Mouse (Mus musculus) MEL (cell line): ENCODE results near the gene Cacfd1. TPM values are rescaled to one million over a fixed set of nuclear protein-coding genes. Genes with fewer than 3 reads are reported as not detected.

ENCODE experiments used
- DNase-seq: peaks from one replicate; pipeline ENCODE4 v3.0.0; 2011; ENCODE audit warnings: low read depth, low spot score
- H3K27ac ChIP-seq: 2 replicates; pipeline ENCODE4 v1.5.1; 2012; ENCODE audit warnings: low read depth, mild to moderate bottlenecking, control low read depth, low read length, moderate library complexity; ENCODE audit not compliant: control insufficient read depth
- H3K27me3 ChIP-seq, 2 experiments: fragments of 150-350 bp in 1 of 2; sonication (generic) in 1 of 2; 2 replicates each; pipeline ENCODE4 v1.6.1; 2012; ENCODE audit warnings: low read length in 2 of 2, mild to moderate bottlenecking in 2 of 2, improper control_type of control experiment in 1 of 2, moderate library complexity in 1 of 2; ENCODE audit not compliant: insufficient read depth in 2 of 2, control insufficient read depth in 1 of 2
- H3K36me3 ChIP-seq, 2 experiments: 2 replicates each; pipeline ENCODE4 v1.6.1; 2012 to 2014; ENCODE audit warnings: low read length in 2 of 2, improper control_type of control experiment in 1 of 2, inconsistent platforms in 1 of 2, mild to moderate bottlenecking in 1 of 2; ENCODE audit not compliant: insufficient read depth in 2 of 2, control insufficient read depth in 1 of 2
- H3K4me1 ChIP-seq, 2 experiments: fragments of 150-350 bp in 1 of 2; sonication (generic) in 1 of 2; 2 replicates each; pipeline ENCODE4 v1.6.1; 2012; ENCODE audit warnings: low read length in 2 of 2, improper control_type of control experiment in 1 of 2, mild to moderate bottlenecking in 1 of 2; ENCODE audit not compliant: insufficient read depth in 2 of 2, control insufficient read depth in 1 of 2
- H3K4me3 ChIP-seq, 2 experiments: fragments of 150-350 bp in 1 of 2; sonication (generic) in 1 of 2; 2 replicates each; pipeline ENCODE4 v1.5.1; 2012; ENCODE audit warnings: low read depth in 2 of 2, low read length in 2 of 2, mild to moderate bottlenecking in 2 of 2, moderate library complexity in 2 of 2, control low read depth in 1 of 2, improper control_type of control experiment in 1 of 2; ENCODE audit not compliant: control insufficient read depth in 1 of 2, insufficient read depth in 1 of 2
- H3K79me2 ChIP-seq: 2 replicates; pipeline ENCODE4 v1.6.1; 2012; ENCODE audit warnings: mild to moderate bottlenecking, low read length, moderate library complexity; ENCODE audit not compliant: control insufficient read depth, poor library complexity, insufficient read depth
- H3K9ac ChIP-seq: 2 replicates; pipeline ENCODE4 v1.6.1; 2012; ENCODE audit warnings: low read depth, mild to moderate bottlenecking, control low read depth, low read length, moderate library complexity; ENCODE audit not compliant: control insufficient read depth, poor library complexity, severe bottlenecking
- H3K9me3 ChIP-seq: fragments of 150-350 bp; sonication (generic); replicated peaks from 2 replicates; pipeline ENCODE4 v1.6.1; 2012; ENCODE audit warnings: mild to moderate bottlenecking, low read length, improper control_type of control experiment, moderate library complexity; ENCODE audit not compliant: insufficient read depth
- CHD1 ChIP-seq: IDR thresholded peaks from 2 replicates; pipeline ENCODE4 v1.6.1; 2012; ENCODE audit warnings: low read depth, mild to moderate bottlenecking, inconsistent platforms, low read length, improper control_type of control experiment
- CHD2 ChIP-seq: IDR thresholded peaks from 2 replicates; pipeline ENCODE4 v1.6.1; 2011; ENCODE audit warnings: low read length, improper control_type of control experiment
- ETS1 ChIP-seq: IDR thresholded peaks from 2 replicates; pipeline ENCODE4 v1.6.1; 2012; ENCODE audit warnings: low read depth, mild to moderate bottlenecking, inconsistent platforms, low read length, improper control_type of control experiment, moderate library complexity
- GABPA ChIP-seq: IDR thresholded peaks from 2 replicates; pipeline ENCODE4 v1.6.1; 2012; ENCODE audit warnings: low read depth, mild to moderate bottlenecking, inconsistent platforms, low read length, improper control_type of control experiment, moderate library complexity
- GATA1 ChIP-seq: IDR thresholded peaks from 2 replicates; pipeline ENCODE4 v1.6.1; 2011; ENCODE audit warnings: low read depth, low read length, improper control_type of control experiment
- HCFC1 ChIP-seq: IDR thresholded peaks from 2 replicates; pipeline ENCODE4 v1.6.1; 2012; ENCODE audit warnings: low read depth, mild to moderate bottlenecking, inconsistent platforms, low read length, improper control_type of control experiment, moderate library complexity
- JUND ChIP-seq: IDR thresholded peaks from 2 replicates; pipeline ENCODE4 v1.6.1; 2011; ENCODE audit warnings: low read depth, mild to moderate bottlenecking, improper control_type of control experiment, low read length
- KAT2A ChIP-seq: conservative IDR thresholded peaks from 2 replicates; pipeline ENCODE4 v1.6.1; 2012; ENCODE audit warnings: low read depth, low read length, improper control_type of control experiment, inconsistent platforms
- MAFK ChIP-seq: IDR thresholded peaks from 2 replicates; pipeline ENCODE4 v1.6.1; 2011; ENCODE audit warnings: low read depth, mild to moderate bottlenecking, low read length, improper control_type of control experiment, borderline replicate concordance
- MAX ChIP-seq: IDR thresholded peaks from 2 replicates; pipeline ENCODE4 v1.6.1; 2011; ENCODE audit warnings: low read length, improper control_type of control experiment
- MAZ ChIP-seq: IDR thresholded peaks from 2 replicates; pipeline ENCODE4 v1.6.1; 2012; ENCODE audit warnings: low read depth, mild to moderate bottlenecking, inconsistent platforms, low read length, improper control_type of control experiment
- MYB ChIP-seq: IDR thresholded peaks from 2 replicates; pipeline ENCODE4 v1.6.1; 2011; ENCODE audit warnings: mild to moderate bottlenecking, low read depth, low read length, improper control_type of control experiment
- MYC ChIP-seq: IDR thresholded peaks from 2 replicates; pipeline ENCODE4 v1.6.1; 2011; ENCODE audit warnings: low read depth, mild to moderate bottlenecking, low read length, improper control_type of control experiment, moderate library complexity
- POLR2A ChIP-seq, 2 experiments: IDR thresholded peaks; 2 replicates each; pipeline ENCODE4 v1.6.1; 2011 to 2012; ENCODE audit warnings: low read length in 2 of 2, mild to moderate bottlenecking in 2 of 2, control low read depth in 1 of 2, improper control_type of control experiment in 1 of 2, low read depth in 1 of 2, moderate library complexity in 1 of 2; ENCODE audit not compliant: control insufficient read depth in 1 of 2, insufficient read depth in 1 of 2, poor library complexity in 1 of 2
- RAD21 ChIP-seq: IDR thresholded peaks from 2 replicates; pipeline ENCODE4 v1.6.1; 2011; ENCODE audit warnings: mild to moderate bottlenecking, low read depth, low read length, improper control_type of control experiment
- SMC3 ChIP-seq: IDR thresholded peaks from 2 replicates; pipeline ENCODE4 v1.6.1; 2011; ENCODE audit warnings: low read depth, low read length, improper control_type of control experiment
- TAL1 ChIP-seq: IDR thresholded peaks from 2 replicates; pipeline ENCODE4 v1.6.1; 2012; ENCODE audit warnings: mild to moderate bottlenecking, inconsistent platforms, low read length, moderate library complexity, mixed read lengths
- TBP ChIP-seq: IDR thresholded peaks from 2 replicates; pipeline ENCODE4 v1.8.0; 2011; ENCODE audit warnings: low read depth, low read length, improper control_type of control experiment
- TCF12 ChIP-seq: IDR thresholded peaks from 2 replicates; pipeline ENCODE4 v1.6.1; 2014; ENCODE audit warnings: low read depth, mild to moderate bottlenecking, inconsistent platforms, low read length, improper control_type of control experiment, moderate library complexity
- USF2 ChIP-seq, 2 experiments: IDR thresholded peaks; 2 replicates each; pipeline ENCODE4 v1.6.1; 2011 to 2012; ENCODE audit warnings: improper control_type of control experiment in 2 of 2, low read length in 2 of 2, borderline replicate concordance in 1 of 2, inconsistent platforms in 1 of 2, low read depth in 1 of 2, mild to moderate bottlenecking in 1 of 2; ENCODE audit not compliant: insufficient read depth in 1 of 2
- ZC3H11A ChIP-seq: IDR thresholded peaks from 2 replicates; pipeline ENCODE4 v1.6.1; 2012; ENCODE audit warnings: low read depth, mild to moderate bottlenecking, inconsistent platforms, low read length, improper control_type of control experiment
- ZKSCAN1 ChIP-seq: IDR thresholded peaks from 2 replicates; pipeline ENCODE4 v1.6.1; 2012; ENCODE audit warnings: low read depth, mild to moderate bottlenecking, inconsistent platforms, low read length, improper control_type of control experiment, moderate library complexity
- polyA plus RNA-seq, 2 experiments: library from polyadenylated mRNA; stranded (reverse) in 1 of 2; unstranded in 1 of 2; fragments of >175 nt in 1 of 2; fragments of >200 nt in 1 of 2; gene quantifications; 2 replicates each; pipeline versions ENCODE4 v1.2.1 to v1.2.4; 2012; ENCODE audit warnings: low replicate concordance in 2 of 2, low read depth in 1 of 2; ENCODE audit not compliant: insufficient read length in 2 of 2, insufficient read depth in 1 of 2, missing spikeins in 1 of 2
- total RNA-seq: library from RNA; depleted of rRNA; stranded (reverse); fragments of 300-350 nt; gene quantifications from 2 replicates; pipeline ENCODE4 v1.2.3, GENCODE M21; 2012

The Cacfd1 gene
- total and polyA plus RNA-seq, 3 experiments: 19.1 to 60.7 TPM; not detected in 1

DNA sequence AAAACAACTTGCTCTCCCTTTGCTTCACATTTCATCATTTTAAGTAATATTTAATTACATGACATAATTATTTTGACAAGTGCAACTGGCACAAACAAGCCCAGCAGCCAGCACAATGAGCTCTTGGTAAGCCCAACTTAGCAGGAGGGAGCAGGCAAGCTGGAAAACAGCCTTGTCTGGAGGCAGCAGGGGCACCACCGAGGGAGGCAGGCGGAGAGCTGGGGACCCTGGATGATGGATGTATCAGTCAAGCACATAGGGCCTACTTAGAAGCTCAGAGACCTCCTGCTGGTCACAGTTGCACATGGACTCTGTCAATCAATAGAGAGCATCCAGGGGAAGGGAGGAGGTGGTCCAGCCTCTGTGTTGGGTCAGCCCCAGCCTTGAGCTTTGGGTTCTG, 58.3 kb downstream of the Cacfd1 start:
- no peak for TF ChIP-seq TCF12
- no peak for TF ChIP-seq RAD21
- TF ChIP-seq POLR2A (IDR thresholded peaks at IDR 0.05; ENCODE audit: control insufficient read depth in 1 of 2, insufficient read depth in 1 of 2, low read depth in 1 of 2, low read length in 2 of 2, poor library complexity in 1 of 2): no peak
- TF ChIP-seq ETS1: no peak
- TF ChIP-seq ZKSCAN1: no peak
- TF ChIP-seq ZC3H11A: no peak
- TF ChIP-seq TAL1: no peak
- no peak for TF ChIP-seq GATA1
- TF ChIP-seq HCFC1: no peak
- TF ChIP-seq MYC: no peak
- no peak for TF ChIP-seq SMC3
- TF ChIP-seq JUND: no peak
- TF ChIP-seq TBP: no peak
- TF ChIP-seq CHD2: no peak
- TF ChIP-seq CHD1: no peak
- no peak for TF ChIP-seq MYB
- TF ChIP-seq MAFK: no peak
- TF ChIP-seq KAT2A: no peak
- Histone ChIP-seq H3K79me2 (no peaks in the 10 kb centered on the region), H3K27me3 (peaks cover 0 to 3% of the 10 kb centered on the region in 2 experiments; a peak in 3 of 4 replicates), H3K9ac (no peak overlapping the region), H3K4me3 (no peak overlapping the region), H3K27ac (no peak overlapping the region), H3K4me1 (no peaks in the 10 kb centered on the region), H3K36me3 (no peaks in the 10 kb centered on the region), H3K9me3 (no peaks in the 10 kb centered on the region)
- no peak for DNase-seq

DNA sequence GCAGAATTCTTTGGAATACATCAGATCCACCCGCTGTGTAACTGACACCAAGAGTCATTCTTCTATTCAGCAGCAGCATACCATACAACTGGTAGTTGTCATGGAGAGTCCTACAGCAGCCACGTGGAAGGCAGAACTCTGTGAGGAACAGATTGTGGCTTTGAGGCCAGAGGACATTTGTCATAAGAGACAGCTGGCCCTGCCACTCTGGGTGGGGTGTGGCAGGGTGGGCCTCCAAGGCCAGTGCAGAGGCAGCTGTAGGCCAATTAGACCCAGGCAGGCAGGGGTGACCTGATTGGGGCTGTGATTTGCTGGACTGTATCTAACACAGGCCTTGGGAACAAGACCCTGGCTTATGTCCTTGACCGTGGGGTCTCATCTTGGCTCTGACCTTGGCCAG, 59.9 kb downstream of the Cacfd1 start:
- Histone ChIP-seq H3K9ac (no peak overlapping the region), H3K4me1 (no peaks in the 10 kb centered on the region)
- no peak for DNase-seq
- TF ChIP-seq MAZ (no peak), USF2 (IDR thresholded peaks at IDR 0.05; ENCODE audit: borderline replicate concordance in 1 of 2, insufficient read depth in 1 of 2, low read depth in 1 of 2, low read length in 2 of 2) (no peak), MAX (no peak), GABPA (no peak)
- TF ChIP-seq, all 39 proteins: peak for 0
- Histone ChIP-seq H3K4me3 (no peak overlapping the region), H3K27me3 (peaks cover 0 to 3% of the 10 kb centered on the region in 2 experiments; a peak in 2 of 4 replicates), H3K9me3 (no peaks in the 10 kb centered on the region), H3K27ac (no peak overlapping the region), H3K79me2 (no peaks in the 10 kb centered on the region), H3K36me3 (no peaks in the 10 kb centered on the region)
